Mouse (Mus musculus): ENCODE measurements at regions not wholly inside any gene's neighbourhood (a gene's known extent, or its start where the extent isn't known, plus 50 kb on each side); places are given as distances from the start of the nearest gene placed in this dataset.

DNA sequence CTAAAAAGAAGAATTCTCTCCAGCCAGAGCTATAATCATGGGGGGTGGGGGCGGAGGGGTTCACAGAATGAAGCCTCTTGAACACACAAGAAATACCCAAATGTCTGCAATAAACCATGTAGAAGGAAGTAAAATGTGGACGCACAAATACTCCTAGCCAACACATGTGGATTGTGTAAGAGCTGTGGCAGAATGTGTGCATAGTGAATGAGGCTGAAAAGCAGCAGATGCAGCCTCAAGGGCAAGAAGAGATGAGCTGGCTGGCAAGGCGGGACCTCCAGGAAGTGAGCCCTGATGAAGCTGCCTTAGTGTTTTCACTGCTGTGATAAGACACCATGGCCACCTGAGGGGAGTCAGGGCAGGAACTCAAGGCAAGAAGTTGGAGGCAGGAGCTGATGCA lies 53.3 kb upstream of the Arhgap28 start:
- DNase-seq = no peak

DNA sequence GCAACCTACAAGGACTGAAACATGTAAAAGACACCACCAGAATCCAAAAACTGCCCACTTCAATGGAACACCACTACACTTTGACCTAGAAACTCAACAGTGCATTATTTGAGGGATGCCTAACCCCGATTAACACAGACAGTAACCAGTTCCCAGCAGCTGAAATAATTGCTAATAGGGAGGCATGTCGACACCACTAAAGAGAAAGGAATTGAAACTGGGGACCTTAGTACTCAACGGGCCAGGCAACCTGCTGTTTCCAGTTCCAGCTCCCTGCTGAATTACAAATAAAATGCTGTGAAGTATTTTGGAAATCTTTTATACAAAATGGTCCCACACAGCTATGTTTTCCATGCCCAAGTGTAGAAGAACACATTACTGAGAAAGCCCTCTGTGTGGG lies 56.5 kb upstream of the Arhgap28 start:
- DNase-seq = no peak

DNA sequence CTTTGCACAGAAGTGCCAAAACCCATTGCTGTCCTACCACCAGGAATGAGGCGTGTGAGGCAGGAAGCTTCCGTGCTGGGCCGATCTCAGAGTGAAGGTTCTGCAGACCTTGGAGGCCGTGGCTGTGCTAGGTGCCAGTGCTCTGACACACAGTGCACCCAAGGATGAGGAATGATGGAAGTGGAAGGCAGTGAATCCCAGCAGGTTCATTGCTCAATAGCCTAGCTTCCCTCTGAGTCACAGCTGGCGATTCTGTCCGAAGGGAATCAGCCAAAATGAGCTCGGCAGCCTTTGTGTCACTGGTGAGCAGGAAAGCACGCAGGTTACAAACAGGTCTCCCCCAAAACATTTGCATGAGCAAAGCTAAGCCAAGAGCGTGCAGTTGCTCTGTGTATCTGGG lies 61.8 kb upstream of the Arhgap28 start:
- DNase-seq = no peak

DNA sequence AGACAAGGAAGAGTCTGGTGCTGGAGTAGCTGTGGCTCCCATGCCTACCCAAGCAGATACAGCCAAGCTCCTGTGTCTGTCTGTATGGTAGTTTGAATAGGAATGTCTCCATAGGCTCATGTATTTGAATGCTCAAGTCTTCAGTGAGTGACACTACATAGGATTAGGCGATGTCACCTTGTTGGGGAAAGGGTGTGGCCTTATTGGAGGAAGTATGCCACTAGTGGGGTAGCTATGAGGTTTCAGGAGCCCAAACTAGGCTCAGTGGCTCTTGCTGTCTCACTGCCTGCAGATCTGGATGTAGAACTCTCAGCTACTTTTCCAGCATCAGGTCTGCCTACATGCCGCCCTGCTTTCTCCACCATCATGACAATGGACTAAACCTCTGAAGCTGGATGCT lies 62.3 kb upstream of the Arhgap28 start:
- DNase-seq = no peak

DNA sequence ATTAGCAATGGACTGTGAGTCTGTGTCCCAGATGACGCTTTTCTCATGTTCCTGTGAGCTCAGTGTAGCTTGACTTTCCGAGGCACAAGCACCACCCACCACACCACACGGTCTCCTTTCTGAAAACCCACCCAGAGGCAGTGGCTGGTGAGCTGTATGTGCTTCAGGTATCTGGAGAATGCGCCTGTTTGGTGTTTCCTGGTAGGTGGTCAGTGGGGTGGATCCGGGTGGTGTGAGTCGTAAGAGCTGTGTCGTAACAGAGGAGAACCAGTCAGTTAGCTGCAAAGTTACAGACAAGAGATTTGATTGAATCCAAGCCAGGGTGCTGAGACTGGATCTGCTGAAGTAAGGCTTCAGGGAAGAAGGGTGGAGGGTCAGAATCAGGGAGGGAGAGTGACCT lies 65.1 kb upstream of the Arhgap28 start:
- no peak for DNase-seq

DNA sequence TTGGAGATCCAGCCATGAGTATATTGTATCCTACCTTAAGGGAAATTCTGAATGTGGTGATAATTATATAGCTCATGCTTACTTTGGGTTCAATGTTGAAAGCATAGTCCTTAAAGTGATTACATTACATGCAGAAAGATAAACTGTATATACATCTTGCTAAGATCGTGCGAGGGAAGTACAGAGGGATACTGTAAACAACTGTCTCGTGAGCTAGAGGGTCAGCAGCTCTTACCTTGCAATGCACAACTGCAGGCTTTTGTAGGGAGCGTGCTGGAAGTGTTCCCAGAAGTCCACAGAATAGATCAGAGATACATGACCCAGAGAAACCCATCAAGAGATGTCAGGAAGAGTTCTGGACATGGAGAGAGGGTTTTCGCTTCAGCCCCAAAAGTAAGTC lies 65.6 kb upstream of the Arhgap28 start:
- no peak for DNase-seq

DNA sequence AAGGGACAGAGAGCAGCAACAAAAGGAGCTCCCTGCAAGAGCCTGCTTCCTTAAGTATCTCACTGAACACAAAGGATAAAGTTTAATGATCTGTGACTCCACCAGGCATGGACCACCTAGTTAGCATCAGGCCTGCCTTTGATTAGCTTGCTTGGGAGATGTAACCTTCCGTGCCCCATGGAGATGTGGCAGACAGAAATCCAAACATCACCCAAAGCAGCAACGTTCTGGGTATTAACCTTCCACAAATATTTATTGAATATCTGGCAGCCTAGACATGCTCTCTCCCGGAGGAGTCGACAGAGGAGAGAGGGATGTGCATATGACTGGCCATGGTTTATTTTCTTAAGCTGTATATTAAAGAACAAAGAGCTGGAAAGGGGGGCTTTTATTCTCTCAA lies 67.6 kb upstream of the Arhgap28 start:
- DNase-seq = no peak

DNA sequence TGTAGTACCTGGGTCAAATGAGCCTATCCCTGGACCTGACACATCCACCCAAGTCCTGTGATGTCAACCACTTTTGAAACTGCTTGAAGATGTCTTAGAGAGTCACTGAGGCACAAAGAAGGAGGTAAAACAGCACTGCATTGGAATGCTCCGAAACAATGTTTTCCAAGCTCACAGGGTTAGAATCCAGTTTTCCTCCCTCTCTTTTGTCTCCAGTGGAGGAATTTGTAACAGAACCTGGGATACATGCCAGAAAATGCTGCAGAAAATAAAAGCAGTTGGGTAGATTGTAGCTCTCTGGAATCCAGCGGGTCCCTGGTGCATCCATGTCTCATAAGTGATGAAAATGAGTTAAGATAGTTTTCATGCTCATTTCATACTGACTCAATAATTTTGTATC lies 71.8 kb upstream of the Arhgap28 start:
- no peak for DNase-seq

DNA sequence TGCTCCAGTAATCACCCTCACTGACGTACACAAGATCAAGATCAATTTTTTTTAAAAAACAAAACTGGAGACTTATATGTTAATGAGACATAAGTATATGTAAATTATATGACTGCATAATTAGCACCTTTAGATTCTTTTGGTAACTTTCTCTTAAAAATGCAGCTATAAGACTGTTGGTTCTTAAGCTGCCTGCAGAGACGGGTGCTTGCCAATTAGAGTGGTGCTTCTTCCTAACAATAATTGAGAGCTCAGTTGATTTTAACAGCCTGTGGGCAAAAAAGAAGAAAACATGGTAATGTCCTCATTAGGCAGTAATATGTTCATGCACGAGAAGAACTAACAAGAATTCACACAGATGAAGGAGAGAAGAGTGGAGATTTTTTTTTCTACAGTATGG lies 74.8 kb upstream of the Arhgap28 start:
- DNase-seq = no peak

DNA sequence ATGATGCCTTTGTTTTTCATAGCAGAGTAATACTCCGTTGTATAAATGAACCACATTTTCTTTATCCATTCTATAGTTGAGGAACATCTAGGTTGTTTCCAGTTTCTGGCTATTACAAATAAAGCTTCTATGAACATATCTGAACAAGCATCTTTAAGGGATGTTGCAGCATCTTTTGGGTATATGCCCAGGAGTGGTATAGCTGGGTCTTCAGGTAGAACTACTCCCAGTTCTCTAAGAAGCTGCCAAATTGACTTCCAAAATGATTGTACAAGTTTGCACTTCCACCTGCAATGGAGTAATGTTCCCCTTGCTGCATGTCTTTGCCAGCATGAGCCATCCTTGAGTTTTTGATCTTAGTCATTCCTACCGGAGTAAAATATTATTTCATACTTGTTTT lies 80.5 kb upstream of the Arhgap28 start:
- no peak for DNase-seq

DNA sequence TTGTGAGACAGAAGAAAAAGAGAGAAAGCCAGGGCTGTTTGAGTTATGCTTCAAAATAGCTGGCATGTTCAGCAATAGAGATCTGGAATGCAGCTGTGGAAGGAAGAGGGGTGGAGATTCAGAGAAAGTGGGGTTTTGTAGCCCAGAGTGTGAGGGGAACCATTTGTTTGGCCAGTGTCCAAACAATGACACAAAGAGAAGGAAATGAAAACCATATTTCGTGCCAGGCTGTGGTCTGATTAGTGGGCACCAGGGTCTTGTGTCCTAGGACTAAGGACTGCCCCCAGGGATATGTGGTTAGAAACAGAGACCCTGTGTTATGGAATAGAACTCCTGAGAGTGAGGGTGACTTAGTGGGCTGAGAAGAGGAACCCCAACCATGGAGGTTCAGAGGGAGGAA lies 83.2 kb upstream of the Arhgap28 start:
- DNase-seq = no peak

DNA sequence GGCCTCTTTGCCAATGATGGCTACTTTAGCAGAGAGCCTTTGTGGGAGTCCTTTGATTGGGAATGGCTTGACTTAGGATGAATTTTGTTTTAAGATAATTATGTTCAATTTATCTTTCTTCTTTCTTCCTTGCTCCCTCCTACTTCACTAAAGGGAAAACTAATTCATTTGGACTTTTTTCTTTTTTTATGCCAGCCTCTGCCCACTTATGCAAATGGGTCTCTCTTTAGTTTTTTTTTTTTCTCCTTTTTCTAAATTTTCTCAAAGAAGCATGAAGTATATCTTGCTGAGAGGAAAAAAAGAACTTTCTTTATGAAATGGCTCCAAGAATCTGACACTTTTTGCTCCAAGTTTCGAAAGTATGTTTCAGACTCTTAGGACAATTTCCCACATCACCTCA lies 85.3 kb upstream of the Arhgap28 start:
- DNase-seq = no peak

DNA sequence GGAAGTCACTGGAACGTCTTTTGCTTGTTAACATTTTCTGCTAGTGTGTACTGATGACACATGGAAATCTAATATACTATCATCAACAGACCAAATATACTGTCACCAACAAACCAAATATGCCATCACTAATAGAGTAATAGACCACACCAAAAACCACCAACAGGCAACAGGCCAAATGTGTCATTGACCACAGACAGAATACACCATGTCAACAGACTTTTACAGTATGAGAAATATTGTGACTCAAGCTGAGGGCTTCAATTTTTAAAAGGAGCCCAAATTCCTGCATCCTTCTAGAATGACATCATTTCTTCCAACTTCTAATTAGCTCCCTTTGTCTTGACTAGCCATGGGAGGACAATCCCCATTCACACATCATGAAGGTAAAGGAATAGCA lies 85.9 kb upstream of the Arhgap28 start:
- DNase-seq = no peak

DNA sequence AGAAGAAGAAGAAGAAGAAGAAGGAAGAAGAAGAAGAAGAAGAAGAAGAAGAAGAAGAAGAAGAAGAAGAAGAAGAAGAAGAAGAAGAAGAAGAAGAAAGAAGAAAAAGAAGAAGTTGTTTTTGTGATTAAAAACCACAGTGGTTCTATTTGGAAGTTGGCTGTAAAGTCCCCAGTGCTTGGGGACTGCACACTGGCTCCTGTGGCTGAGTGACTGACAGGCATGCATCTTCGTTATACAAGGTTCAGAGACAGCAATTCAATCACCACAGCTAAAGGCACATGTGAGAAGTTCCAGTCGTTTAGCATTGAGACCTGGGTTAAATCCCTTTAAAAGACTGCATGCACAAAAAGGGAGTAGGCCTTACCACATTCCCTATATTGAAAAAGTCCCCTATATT lies 93.1 kb upstream of the Arhgap28 start:
- DNase-seq = no peak

DNA sequence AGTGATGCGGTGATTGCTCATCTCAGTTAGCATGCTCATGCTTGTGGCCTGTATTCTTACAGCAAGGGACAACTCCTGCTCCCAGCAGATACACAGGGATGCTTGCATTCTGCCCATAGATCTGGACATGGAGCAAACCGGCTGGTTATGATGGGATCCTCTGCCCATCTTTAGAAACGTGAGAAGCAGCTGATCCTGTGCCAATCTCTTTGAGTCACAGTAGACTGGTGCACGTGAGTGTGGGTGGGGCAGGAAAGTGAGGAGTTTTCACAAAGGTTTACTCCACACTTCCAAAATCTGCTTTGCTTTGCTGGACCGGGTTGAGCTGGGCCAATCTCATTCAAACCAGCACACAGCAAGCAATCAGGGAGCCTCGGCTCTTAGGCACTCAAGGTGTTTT lies 93.5 kb upstream of the Arhgap28 start:
- no peak for DNase-seq

DNA sequence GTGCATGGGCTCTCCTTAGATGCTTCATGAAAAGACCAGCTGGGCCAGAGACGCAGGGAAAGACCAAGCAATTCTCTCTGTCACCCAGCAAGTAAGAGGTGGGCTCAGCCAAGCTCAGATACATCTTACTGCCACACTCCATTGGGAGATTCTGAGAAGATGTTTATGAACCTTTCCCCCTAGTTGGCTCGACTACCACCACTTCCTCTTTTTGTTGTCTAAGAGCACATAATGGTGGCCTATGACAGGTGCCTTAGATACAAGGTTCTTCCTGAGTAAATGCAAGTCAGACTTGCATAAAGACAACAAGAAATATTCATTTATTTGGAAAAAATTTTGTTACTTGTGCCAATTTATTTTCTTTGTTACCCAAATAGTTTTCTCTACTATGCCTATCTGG lies 96.2 kb upstream of the Arhgap28 start:
- no peak for DNase-seq

DNA sequence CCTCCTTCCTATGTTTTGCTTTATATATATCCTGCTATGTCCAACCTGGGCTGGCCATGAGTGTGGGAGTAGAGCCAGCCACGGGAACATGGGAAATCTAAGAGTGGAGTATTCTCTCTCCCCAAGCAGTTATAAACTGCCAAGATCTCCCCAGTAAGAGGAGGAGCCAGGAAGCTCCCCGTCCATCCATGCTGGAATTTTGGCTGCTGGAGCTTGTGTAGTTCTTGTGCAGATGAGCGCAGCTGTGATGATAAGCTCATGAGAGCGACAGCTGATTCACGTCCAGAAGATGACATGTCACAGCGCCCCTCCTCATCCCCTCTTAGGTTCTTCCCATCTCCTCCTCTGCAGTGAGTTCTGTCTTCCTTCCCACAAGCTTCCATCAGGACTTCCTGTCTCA lies 99.4 kb upstream of the Arhgap28 start:
- no peak for DNase-seq

DNA sequence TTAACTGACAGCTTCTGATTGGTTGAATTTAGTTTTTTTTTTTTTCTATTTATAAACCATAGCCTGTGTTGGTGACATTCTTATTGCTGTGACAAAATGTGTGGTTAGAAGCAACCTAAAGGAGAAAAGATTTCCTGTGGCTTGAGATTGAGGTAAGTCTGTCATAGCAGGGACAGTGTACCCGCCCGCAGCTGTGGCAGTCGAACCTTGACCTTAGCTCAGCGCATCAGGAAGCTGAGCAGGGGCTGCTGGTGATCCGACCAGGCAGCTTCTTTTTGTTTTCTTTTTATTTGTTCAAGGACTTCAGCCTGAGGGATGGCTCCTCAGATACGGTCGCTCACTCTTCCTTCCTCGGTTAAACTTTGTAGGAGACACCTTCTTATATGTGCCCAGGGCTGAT lies 102.4 kb upstream of the Arhgap28 start:
- no peak for DNase-seq

DNA sequence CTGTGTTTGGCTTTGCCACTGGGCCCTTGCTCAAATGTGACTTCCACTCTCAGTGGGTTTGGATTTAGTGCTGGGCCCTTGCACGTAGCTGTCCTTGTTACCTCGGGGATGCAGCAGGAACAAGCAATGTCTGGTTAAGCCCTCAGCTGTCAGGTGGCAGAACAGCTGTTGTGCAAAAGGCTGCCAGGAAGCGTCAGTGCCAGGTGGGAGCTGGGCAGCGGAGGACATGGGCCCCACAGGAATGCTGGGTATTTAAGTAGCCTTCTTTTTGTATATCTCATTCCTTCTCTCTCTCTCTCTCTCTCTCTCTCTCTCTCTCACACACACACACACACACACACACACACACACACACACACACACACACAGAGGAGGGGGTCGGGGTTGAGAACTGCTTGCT lies 104.0 kb upstream of the Arhgap28 start:
- DNase-seq = no peak

DNA sequence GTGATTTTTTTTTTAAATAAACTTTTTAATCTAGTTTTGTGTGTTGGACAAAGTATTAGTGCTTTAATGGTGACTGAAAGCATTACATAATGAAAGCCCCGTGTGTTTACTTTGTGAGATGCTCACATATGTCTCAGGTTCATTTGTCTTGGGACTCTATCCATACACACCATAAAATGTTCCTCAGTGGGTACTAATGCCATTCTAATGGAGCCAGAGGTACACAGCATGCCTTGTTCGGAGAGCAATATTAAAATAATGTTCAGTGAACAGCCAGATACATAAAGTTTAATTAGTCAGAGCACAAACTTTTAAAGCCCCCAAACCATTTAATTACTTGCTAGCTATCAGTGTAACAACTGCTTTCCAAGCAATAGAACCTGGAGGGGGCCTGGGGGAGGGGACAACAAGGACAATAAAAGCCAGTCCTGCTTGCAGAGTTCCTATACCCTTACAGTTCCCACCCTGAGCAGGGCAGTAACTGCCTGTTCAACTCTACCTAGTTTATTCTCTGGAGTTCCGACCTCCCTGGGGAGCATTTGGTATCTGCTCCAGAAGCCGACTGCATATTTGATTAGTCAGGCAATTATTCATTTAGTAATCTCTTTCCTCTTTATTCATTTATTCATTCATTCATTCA lies 108.0 kb upstream of the Arhgap28 start:
- no peak for DNase-seq

DNA sequence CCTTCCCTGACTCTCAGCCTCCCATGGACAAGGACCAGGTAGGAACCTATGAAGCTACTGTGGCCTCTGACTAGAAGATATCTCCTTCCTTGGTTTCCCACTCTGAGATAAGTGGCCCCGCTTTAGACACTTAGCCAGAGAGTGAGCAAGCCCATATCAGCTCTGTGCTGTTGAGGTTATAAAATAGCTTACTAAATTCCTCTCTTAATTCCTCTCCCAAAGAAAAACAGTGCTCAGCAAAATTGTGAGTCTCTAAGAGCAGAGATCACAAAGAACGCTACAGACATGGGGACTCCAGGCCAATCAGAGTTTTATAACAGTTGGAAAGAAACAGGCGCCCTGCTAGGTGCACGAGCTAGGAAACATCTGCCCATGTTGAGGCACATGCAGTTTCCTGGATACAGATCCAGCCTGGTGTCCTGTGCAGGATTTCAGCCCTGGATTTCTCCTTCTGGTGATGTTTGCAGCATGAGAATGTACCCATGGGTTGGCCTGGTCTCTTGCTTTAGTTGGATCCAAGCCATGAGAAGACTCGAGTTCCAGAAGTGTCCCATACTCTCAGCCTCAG lies 108.9 kb upstream of the Arhgap28 start:
- no peak for DNase-seq

DNA sequence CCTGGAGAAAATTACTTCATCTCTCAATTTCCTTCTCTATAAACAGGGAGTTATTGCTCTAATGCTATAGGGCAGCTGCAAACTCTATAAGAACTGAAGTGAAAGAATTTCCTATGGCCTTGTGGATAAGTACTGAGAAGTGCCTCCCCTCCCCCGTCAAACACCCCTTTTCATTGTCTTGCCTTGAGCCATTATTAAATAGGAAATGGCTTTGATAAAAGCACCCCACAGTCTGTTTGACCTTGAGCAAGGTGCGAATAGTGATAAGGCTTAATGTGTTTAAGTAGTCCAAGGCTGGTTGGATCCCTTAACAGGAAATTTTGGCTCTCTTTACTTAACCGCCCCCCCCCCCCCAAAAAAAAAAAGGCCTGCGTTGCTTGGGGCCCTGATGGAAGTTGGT lies 111.7 kb upstream of the Arhgap28 start:
- DNase-seq = no peak

DNA sequence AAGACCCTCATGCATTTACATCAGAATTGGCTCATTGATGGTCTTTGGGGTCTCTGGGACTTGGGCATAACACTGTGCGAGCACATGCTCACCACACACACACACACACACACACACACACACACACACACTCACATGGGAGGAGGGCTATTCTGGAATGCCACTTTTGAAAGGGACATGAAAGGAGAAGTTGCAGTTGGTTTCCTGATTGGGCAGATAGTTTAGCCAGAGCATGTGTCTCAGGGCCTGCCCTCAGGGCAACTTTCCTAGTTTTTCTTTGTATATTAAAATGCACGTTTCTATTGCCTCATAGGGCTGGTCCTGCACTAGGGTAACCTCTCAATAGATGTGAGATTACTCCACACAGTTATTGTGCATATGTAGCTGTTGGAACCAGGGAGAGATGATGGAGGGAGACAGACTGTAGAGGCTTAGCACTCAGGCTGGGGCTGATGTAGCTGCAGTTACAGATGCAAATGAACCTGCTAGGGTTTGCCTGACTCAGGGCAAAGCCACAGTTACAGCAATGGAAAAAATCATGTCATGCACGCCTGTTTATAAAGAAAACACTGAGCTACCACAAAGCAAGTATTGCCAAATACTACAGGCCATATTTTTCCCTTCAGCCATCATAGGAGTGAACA lies 115.3 kb upstream of the Arhgap28 start:
- DNase-seq = no peak

DNA sequence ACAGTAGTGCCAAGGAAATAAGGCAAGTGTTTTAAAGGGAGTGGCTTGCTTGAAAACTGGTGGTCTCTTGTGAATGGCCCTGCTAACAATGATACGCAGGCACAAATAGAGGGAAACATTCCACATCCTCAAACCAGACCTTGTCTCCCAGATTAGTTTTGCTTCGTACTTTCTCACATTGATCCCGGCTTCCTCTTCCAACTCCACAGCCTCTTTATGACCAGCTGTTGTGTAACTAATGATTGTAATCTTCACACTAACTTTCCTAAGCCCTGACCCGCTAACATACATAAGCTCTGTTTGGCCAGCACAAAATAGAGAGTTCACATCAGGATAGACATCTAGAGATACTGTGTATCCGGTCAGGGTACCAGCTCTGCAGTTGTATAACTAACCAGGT lies 116.3 kb upstream of the Arhgap28 start:
- no peak for DNase-seq

DNA sequence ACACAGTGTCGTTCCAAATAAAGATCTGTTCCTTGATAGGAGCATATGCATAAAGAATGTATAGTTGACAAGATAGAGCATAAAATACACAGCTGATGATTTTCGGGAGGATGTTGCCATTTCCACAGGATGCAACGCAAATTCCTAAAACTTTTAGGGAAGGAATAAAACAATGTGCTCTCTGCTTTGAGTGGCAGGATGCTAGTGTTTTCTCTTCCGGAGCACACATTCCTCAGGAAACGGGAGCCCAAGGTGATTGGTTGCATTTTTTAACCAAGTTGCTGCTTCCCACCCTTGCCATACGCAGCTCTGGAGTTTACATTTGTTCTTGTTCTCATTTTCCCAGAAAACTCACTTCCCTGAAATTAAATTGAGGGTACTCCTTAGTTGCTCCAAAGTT lies 116.8 kb upstream of the Arhgap28 start:
- no peak for DNase-seq
